22 mouse cellular contexts compared by ENCODE assay signal in the genomic region with DNA sequence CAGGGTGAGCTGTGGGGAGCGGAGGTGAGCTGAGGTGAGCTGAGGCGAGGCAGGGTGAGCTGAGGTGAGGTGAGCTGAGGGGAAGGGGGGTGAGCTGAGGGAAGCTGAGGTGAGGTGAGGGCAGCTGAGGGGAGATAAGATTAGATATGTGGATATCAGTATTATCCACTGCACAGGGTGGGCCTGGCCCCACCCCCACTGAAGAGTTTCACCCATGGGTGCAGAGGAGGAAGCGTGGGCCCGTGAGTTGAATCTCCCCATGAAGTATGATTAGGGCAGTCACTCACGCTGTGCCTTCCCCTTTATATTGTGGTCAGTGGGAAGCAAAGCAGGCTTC.
"Had no signal": no experiment of that assay in that cellular context is flagged by ENCODE, and none has a peak within 500 bp of the region (broad histone marks: within the 10 kb centered on the region; RNA-seq: fewer than 3 reads in every experiment).

No protein-coding gene starts in this region.

- ATAC-seq: liver, embryonic 12.5 days had no signal

- H3K36me3 ChIP-seq: limb, embryonic 10.5 days; limb, embryonic 13.5 days; liver, embryonic 12.5 days; liver, embryonic 15.5 days; lung, embryonic 15.5 days; neural tube, embryonic 12.5 days; stomach, embryonic 15.5 days had no signal

- H3K4me2 ChIP-seq: limb, embryonic 13.5 days; liver, embryonic 12.5 days; liver, embryonic 15.5 days; lung, embryonic 15.5 days; midbrain, embryonic 11.5 days; neural tube, embryonic 12.5 days; stomach, embryonic 15.5 days had no signal

- H3K4me3 ChIP-seq: layer of hippocampus, adult 2 months; limb, embryonic 10.5 days; limb, embryonic 13.5 days; liver, embryonic 12.5 days; liver, embryonic 15.5 days; lung, embryonic 15.5 days; neural tube, embryonic 12.5 days; stomach, embryonic 15.5 days had no signal

- DNase-seq: kidney, adult 18-20 months; kidney, adult 9 months; kidney, postnatal 25 days; layer of hippocampus, adult 9-11 months; liver; lung, adult 18-20 months; lung, postnatal 10 days; lung, postnatal 4 days; midbrain, embryonic 14.5 days; retina, postnatal 1 day; right cerebral cortex, postnatal 25 days; thymus, postnatal 25 days had no signal

- H3K9me3 ChIP-seq: limb, embryonic 10.5 days; liver, embryonic 12.5 days; liver, embryonic 15.5 days; lung, embryonic 15.5 days; neural tube, embryonic 12.5 days; stomach, embryonic 15.5 days had no signal

- H3K27me3 ChIP-seq: limb, embryonic 13.5 days; liver, embryonic 12.5 days; liver, embryonic 15.5 days; lung, embryonic 15.5 days; neural tube, embryonic 12.5 days; stomach, embryonic 15.5 days had no signal

- H3K27ac ChIP-seq: kidney, postnatal 0 days; layer of hippocampus, adult 2 months; limb, embryonic 10.5 days; limb, embryonic 13.5 days; liver, embryonic 12.5 days; liver, embryonic 15.5 days; lung, embryonic 15.5 days; neural tube, embryonic 12.5 days; stomach, embryonic 15.5 days had no signal

- H3K4me1 ChIP-seq: limb, embryonic 10.5 days; limb, embryonic 13.5 days; liver, embryonic 12.5 days; liver, embryonic 15.5 days; lung, embryonic 15.5 days; neural tube, embryonic 12.5 days; stomach, embryonic 15.5 days had no signal

- H3K9ac ChIP-seq: limb, embryonic 13.5 days; liver, embryonic 12.5 days; liver, embryonic 15.5 days; lung, embryonic 15.5 days; neural tube, embryonic 12.5 days; stomach, embryonic 15.5 days had no signal
